Mouse (Mus musculus) adrenal gland, adult (tissue): Measurements from ENCODE around the gene Gcnt7.

ENCODE experiments used
- DNase-seq, 2 experiments: peaks; one replicate each; pipeline ENCODE4 v3.0.0; 2022 to 2023; ENCODE audit warnings: low spot score in 1 of 2; ENCODE audit not compliant: inconsistent age in 2 of 2

Gcnt7 gene

GRCm38 (mm10) chr2:172407499-172407898, 50.9 kb downstream of the Gcnt7 start:
- no peak for DNase-seq

GRCm38 (mm10) chr2:172406173-172406572, 52.2 kb downstream of the Gcnt7 start:
- DNase-seq = no peak

DNA sequence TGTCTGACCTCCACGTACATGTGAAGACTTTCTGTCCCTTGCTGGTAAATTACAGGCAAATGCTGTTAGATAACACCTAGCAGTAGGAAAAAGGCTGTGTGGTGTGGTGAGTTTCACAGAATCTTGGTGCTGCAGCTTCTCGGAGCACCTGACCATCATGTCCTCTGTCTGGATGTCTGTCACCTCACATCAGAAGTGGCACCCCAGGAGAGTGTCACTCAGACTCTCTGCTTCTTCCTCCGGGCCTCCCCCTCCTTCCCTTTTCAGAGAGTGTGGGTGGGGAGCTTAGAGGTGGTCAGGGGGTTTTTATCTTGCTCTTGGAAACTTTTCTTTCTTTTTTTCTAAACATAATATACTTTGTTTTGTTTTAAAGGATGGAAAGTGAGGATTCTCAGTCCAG, 53.4 kb downstream of the Gcnt7 start:
- no peak for DNase-seq

GRCm38 (mm10) chr2:172404239-172404638, 54.2 kb downstream of the Gcnt7 start:
- no peak for DNase-seq

DNA sequence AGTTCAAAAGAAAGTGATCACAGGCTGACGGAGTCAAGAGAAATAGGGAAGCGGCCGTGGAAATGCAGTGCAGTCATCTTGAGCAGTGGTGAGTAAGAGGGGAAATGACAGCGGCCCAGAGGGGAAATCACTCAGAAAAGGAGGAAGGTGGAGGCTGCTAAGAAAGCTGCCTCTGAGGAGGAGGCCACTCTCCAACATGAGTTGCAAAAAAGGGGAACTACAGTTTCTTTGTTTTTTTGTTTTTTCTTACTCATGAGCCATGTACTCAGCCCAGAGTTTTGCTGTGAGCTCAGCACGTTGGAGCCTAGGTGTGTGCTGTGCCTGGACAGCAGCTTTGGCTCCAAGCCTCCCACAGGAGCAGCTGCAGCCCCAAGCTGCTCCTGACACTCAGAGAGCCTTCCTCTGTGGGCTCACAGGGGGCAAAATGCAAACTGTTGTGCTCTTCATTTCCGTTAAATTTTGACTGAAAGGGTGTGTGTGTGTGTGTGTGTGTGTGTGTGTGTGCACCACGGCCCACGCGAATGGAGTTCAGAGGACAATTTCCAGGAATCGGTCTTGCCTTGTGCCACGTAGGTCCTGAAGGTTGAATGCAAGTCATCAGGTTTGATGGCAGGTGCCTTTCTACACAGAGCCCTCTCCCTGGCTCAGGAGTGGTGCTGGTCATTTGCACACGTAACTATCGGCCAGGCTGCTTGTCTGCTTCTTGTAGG, 57.1 kb downstream of the Gcnt7 start:
- peak; percentile 18 to 38 for DNase-seq
